Mouse (Mus musculus) forebrain, postnatal 0 days (tissue): ENCODE measurements around the gene Ntrk2. TPM values are rescaled to one million over a fixed set of nuclear protein-coding genes. Genes with fewer than 3 reads are reported as not detected.

Source experiments
- ATAC-seq: fragments of 200-750 bp; cut with Nextera tagmentation; 2 replicates; pipeline ENCODE4 v1.8.0; 2017; ENCODE audit warnings: mild to moderate bottlenecking, moderate library complexity
- DNase-seq: peaks from one replicate; pipeline ENCODE4 v3.0.0-alpha.2; 2015
- H3K27ac ChIP-seq: fragments of 300-500 bp; sonication (generic); 2 replicates; pipeline ENCODE4 v1.5.1; 2014; ENCODE audit warnings: low read depth, mild to moderate bottlenecking, antibody characterized with exemption, low read length, moderate library complexity, mixed read lengths
- H3K27me3 ChIP-seq: fragments of 300-500 bp; sonication (generic); 2 replicates; pipeline ENCODE4 v1.6.1; 2014; ENCODE audit warnings: mild to moderate bottlenecking, low read length, mixed read lengths; ENCODE audit not compliant: insufficient read depth
- H3K36me3 ChIP-seq: fragments of 300-500 bp; sonication (generic); 2 replicates; pipeline ENCODE4 v1.6.1; 2014; ENCODE audit warnings: mild to moderate bottlenecking, moderate library complexity; ENCODE audit not compliant: insufficient read depth
- H3K4me1 ChIP-seq: fragments of 300-500 bp; sonication (generic); 2 replicates; pipeline ENCODE4 v1.6.1; 2014; ENCODE audit warnings: antibody characterized with exemption; ENCODE audit not compliant: insufficient read depth
- H3K4me2 ChIP-seq: fragments of 300-500 bp; sonication (generic); 2 replicates; pipeline ENCODE4 v1.6.1; 2014; ENCODE audit warnings: low read depth, mild to moderate bottlenecking, moderate library complexity
- H3K4me3 ChIP-seq: fragments of 300-500 bp; sonication (generic); 2 replicates; pipeline ENCODE4 v1.5.1; 2014; ENCODE audit warnings: low read depth, low read length, mixed read lengths
- H3K9ac ChIP-seq: fragments of 300-500 bp; sonication (generic); 2 replicates; pipeline ENCODE4 v1.6.1; 2014; ENCODE audit warnings: mild to moderate bottlenecking
- H3K9me3 ChIP-seq: fragments of 300-500 bp; sonication (generic); 2 replicates; pipeline ENCODE4 v1.6.1; 2016; ENCODE audit warnings: low read length
- CTCF ChIP-seq: sonication (generic); IDR thresholded peaks from 2 replicates; pipeline ENCODE4 v1.5.1; 2016; ENCODE audit warnings: antibody characterized with exemption, control low read depth, low read depth
- WGBS: fragments of 180-500 bp; shearing (Covaris S2); extraction: QIAGEN DNeasy Blood & Tissue Kit; methylation state at CpG from one replicate; pipeline ENCODE4 v1.1.7; 2014; 5-methylcytosine and 5-hydroxymethylcytosine counted together
- polyA plus RNA-seq: library from polyadenylated mRNA; unstranded; fragments of >200 nt; fragmentation: Nextera tagmentation; extraction: Ambion mirVana; gene quantifications from 2 replicates; pipeline ENCODE4 v1.2.1, GENCODE M21; 2015
- total RNA-seq: library from RNA; depleted of rRNA; stranded (reverse); fragments of >200 nt; gene quantifications from 2 replicates; pipeline ENCODE4 v1.2.3, GENCODE M21; 2014

Ntrk2 gene
- total and polyA plus RNA-seq, 2 experiments from 2014 or later, result 131 to 184 TPM

GRCm38 (mm10) chr13:59143141-59143744 is 336.9 kb downstream of the Ntrk2 start:
- no peaks in the 10 kb centered on the region for H3K36me3 ChIP-seq
- no peaks in the 10 kb centered on the region for H3K9me3 ChIP-seq
- H3K9ac ChIP-seq, result no peak overlapping the region
- no peak for TF ChIP-seq CTCF
- no peaks in the 10 kb centered on the region for H3K27me3 ChIP-seq
- WGBS, result 54% methylated on average over 7 of the region's 7 CpGs
- H3K4me3 ChIP-seq, result no peak overlapping the region
- ATAC-seq (peak; percentile 57), DNase-seq (peak; percentile 63)
- H3K4me2 ChIP-seq, result no peak overlapping the region
- peaks cover 37% of the 10 kb centered on the region for H3K4me1 ChIP-seq
- H3K27ac ChIP-seq, result peak overlapping the region; percentile 87

- H3K4me3 ChIP-seq, result no peak overlapping the region
- TF ChIP-seq CTCF, result no peak
- no peaks in the 10 kb centered on the region for H3K9me3 ChIP-seq
- H3K27me3 ChIP-seq, result no peaks in the 10 kb centered on the region
- peak overlapping the region; percentile 30 for H3K4me2 ChIP-seq
- ATAC-seq (peak; percentile 84), DNase-seq (peak; percentile 85)
- H3K4me1 ChIP-seq, result peaks cover 44% of the 10 kb centered on the region
- 9% methylated on average over 11 of the region's 11 CpGs for WGBS
- peak overlapping the region; percentile 39; the same call in 1 of the 2 replicates for H3K9ac ChIP-seq
- H3K27ac ChIP-seq, result peak overlapping the region; percentile 87
- H3K36me3 ChIP-seq, result no peaks in the 10 kb centered on the region
These were observed 338.0 kb downstream of the Ntrk2 start for GRCm38 (mm10) chr13:59144321-59144856.

GRCm38 (mm10) chr13:59145677-59146555 is 339.5 kb downstream of the Ntrk2 start:
- peaks cover 44% of the 10 kb centered on the region for H3K4me1 ChIP-seq
- H3K4me3 ChIP-seq, result no peak overlapping the region

GRCm38 (mm10) chr13:59146616-59147015 is 340.2 kb downstream of the Ntrk2 start:
- Histone ChIP-seq H3K4me2 (no peak overlapping the region), H3K27ac (peak overlapping the region; percentile 87), H3K27me3 (no peaks in the 10 kb centered on the region), H3K9ac (no peak overlapping the region), H3K4me3 (no peak overlapping the region), H3K4me1 (peaks cover 44% of the 10 kb centered on the region), H3K36me3 (no peaks in the 10 kb centered on the region), H3K9me3 (no peaks in the 10 kb centered on the region)
- DNase-seq, result no peak
- ATAC-seq, result no peak
- TF ChIP-seq CTCF, result no peak
- 84% methylated on average over 7 of the region's 7 CpGs for WGBS

More at GRCm38 (mm10) chr13:59145677-59146555, 339.5 kb downstream of the Ntrk2 start:
- DNase-seq, result peak; percentile 94
- Histone ChIP-seq H3K27ac (peak overlapping the region; percentile 87), H3K4me2 (peak overlapping the region; percentile 22; the same call in 1 of the 2 replicates), H3K27me3 (no peaks in the 10 kb centered on the region), H3K9me3 (no peaks in the 10 kb centered on the region), H3K9ac (no peak overlapping the region), H3K36me3 (no peaks in the 10 kb centered on the region)
- WGBS, result 26% methylated on average over 21 of the region's 21 CpGs
- peak; percentile 91 for ATAC-seq
- TF ChIP-seq CTCF, result no peak

GRCm38 (mm10) chr13:59147976-59148375 is 341.6 kb downstream of the Ntrk2 start:
- WGBS, result 15% methylated on average over 4 of the region's 4 CpGs

GRCm38 (mm10) chr13:59148793-59149192 is 342.4 kb downstream of the Ntrk2 start:
- H3K9ac ChIP-seq, result no peak overlapping the region

More at GRCm38 (mm10) chr13:59147976-59148375, 341.6 kb downstream of the Ntrk2 start:
- DNase-seq (no peak), ATAC-seq (no peak)
- no peak overlapping the region for H3K4me2 ChIP-seq
- no peak overlapping the region for H3K27ac ChIP-seq
- H3K9me3 ChIP-seq, result no peaks in the 10 kb centered on the region
- TF ChIP-seq CTCF, result no peak
- H3K4me1 ChIP-seq, result peaks cover 44% of the 10 kb centered on the region
- H3K36me3 ChIP-seq, result no peaks in the 10 kb centered on the region
- H3K4me3 ChIP-seq, result no peak overlapping the region
- no peaks in the 10 kb centered on the region for H3K27me3 ChIP-seq
- no peak overlapping the region for H3K9ac ChIP-seq

More at GRCm38 (mm10) chr13:59148793-59149192, 342.4 kb downstream of the Ntrk2 start:
- Histone ChIP-seq H3K4me3 (no peak overlapping the region), H3K36me3 (no peaks in the 10 kb centered on the region), H3K9me3 (no peaks in the 10 kb centered on the region), H3K4me1 (peaks cover 39% of the 10 kb centered on the region), H3K27me3 (no peaks in the 10 kb centered on the region), H3K4me2 (no peak overlapping the region), H3K27ac (no peak overlapping the region)
- DNase-seq (no peak), ATAC-seq (no peak)
- 85% methylated on average over 10 of the region's 10 CpGs for WGBS
- no peak for TF ChIP-seq CTCF
